Mouse (Mus musculus) stomach, adult 2 months (tissue): ENCODE data around the gene Glis3. TPM values are rescaled to one million over a fixed set of nuclear protein-coding genes. Genes with fewer than 3 reads are reported as not detected.

Experiments used
- polyA plus RNA-seq: library from polyadenylated mRNA; depleted of rRNA; stranded (reverse); fragments of >200 nt; gene quantifications from 2 replicates; pipeline ENCODE4 v1.2.3, GENCODE M21; 2012; rRNA removed

Gene Glis3
- polyA plus RNA-seq = 1.2 and 1.5 TPM in 2 replicates

DNA sequence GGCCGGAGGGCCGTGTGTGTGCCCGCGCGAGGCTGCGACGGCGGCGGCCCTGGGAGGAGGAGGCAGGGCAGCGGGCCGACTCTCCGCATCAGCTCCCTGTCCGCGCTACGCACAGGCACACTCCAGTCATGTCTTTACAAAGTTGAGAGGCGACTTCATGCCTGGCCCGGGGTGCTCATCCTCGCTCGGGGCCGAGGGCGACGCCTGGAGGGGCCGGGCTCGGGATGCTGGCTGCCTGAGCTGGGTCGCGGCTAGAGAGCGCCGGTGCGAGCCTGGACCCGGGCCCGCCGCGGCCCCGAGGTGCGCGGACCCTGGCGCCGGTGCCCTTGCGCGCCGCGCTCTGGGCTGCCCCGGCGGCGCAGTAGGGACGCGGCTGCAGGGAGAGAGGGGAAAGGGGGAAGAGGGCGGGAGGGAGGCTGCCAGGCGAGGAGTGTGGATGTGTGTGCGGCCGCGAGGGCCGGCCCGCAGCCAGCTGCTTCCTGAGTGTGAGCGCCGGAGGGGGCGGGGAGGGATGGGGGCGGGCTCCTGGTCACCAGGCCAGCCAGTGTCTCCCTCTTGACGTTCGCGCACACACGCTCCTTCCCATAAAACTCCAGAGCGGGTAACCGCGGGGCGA is at the start of gene Glis3:
Glis3 (minus strand) TSS at position 302 of the 616 bp plus-strand sequence.

Other genes with a start within 250 kb of the Glis3 start
- 0.15 and 0.16 TPM in 2 replicates for gene Slc1a1, start 155.0 kb upstream of the Glis3 start, polyA plus RNA-seq